Mouse (Mus musculus) lung, postnatal 10 days (tissue): ENCODE measurements at regions not wholly inside any gene's neighbourhood (a gene's known extent, or its start where the extent isn't known, plus 50 kb on each side); places are given as distances from the start of the nearest gene placed in this dataset.
A peak's percentile ranks its signal among the peaks of the same experiment; 100 is the strongest.
"Not testable (repeated sequence)": the region's sequence is repeated elsewhere in the genome, so short reads cannot be mapped to it uniquely, and the experiment has no call there.

Experiments used
- DNase-seq: peaks from one replicate; pipeline ENCODE4 v3.0.0; 2021

GRCm38 (mm10) chr14:26319821-26320220, 62.1 kb downstream of the Duxbl3 start:
- not testable (repeated sequence) for DNase-seq

GRCm38 (mm10) chr14:26320736-26321135, 63.0 kb downstream of the Duxbl3 start:
- no peak for DNase-seq

GRCm38 (mm10) chr14:26328562-26328961, 70.8 kb downstream of the Duxbl3 start:
- DNase-seq: no peak

- DNase-seq: no peak
These were observed 83.3 kb downstream of the Duxbl3 start for GRCm38 (mm10) chr14:26341111-26341510.

- DNase-seq: no peak
These were observed 87.5 kb downstream of the Duxbl3 start for GRCm38 (mm10) chr14:26345227-26345626.

- no peak for DNase-seq
These were observed 89.5 kb downstream of the Duxbl3 start for GRCm38 (mm10) chr14:26347296-26347695.

- DNase-seq: no peak
These were observed 95.2 kb downstream of the Duxbl3 start for GRCm38 (mm10) chr14:26352927-26353326.

- DNase-seq: peak; percentile 60
These were observed 99.5 kb downstream of the Duxbl3 start for GRCm38 (mm10) chr14:26357242-26357641.

- DNase-seq: no peak
These were observed 100.2 kb downstream of the Duxbl3 start for GRCm38 (mm10) chr14:26357996-26358395.

- no peak for DNase-seq
These were observed 102.3 kb downstream of the Duxbl3 start for GRCm38 (mm10) chr14:26360071-26360470.

GRCm38 (mm10) chr14:26361206-26361605, 103.4 kb downstream of the Duxbl3 start:
- DNase-seq: no peak
